Mouse (Mus musculus): ENCODE data around the gene Pithd1. TPM values are rescaled to one million over a fixed set of nuclear protein-coding genes. Genes with fewer than 3 reads are reported as not detected.

Gene Pithd1
- polyA plus RNA-seq, 1 experiment, result 56.1 TPM

DNA sequence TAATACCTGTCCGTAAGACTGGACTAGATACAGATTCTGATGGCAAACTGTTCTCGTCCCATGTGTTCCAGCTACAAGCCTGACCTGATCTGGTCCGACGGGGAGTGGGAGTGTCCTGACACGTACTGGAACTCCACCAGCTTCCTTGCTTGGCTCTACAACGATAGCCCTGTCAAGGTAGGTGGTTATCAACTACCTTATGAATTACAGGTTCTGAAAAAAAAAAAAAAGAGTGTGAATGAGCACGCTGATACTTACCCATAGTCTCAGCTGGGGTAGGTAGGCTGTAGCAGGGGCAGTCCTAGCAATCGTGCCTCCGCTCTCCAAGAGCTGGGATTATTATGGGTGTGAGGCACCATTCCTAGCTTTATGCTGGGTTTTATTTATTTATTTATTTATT lies 57.2 kb downstream of the Pithd1 start:
- Histone ChIP-seq H3K4me1 (ENCODE audit: control insufficient read depth, insufficient read depth, low read length) (no peaks in the 10 kb centered on the region; the same call in 1 of the 2 replicates), H3K36me3 (ENCODE audit: control insufficient read depth, insufficient read depth, low read length) (no peaks in the 10 kb centered on the region; the same call in 1 of the 2 replicates), H3K4me3 (ENCODE audit: control insufficient read depth, low read depth, low read length) (no peak overlapping the region), H3K27ac (ENCODE audit: control insufficient read depth, insufficient read depth, low read depth, low read length) (no peak overlapping the region), H3K27me3 (ENCODE audit: control insufficient read depth, insufficient read depth, low read length) (no peaks in the 10 kb centered on the region)
- TF ChIP-seq CTCF (IDR thresholded peaks at IDR 0.05; ENCODE audit: control insufficient read depth, insufficient read depth, insufficient replicate concordance, low read depth, low read length) (no peak), POLR2A (IDR thresholded peaks at IDR 0.05; ENCODE audit: control insufficient read depth, low read depth, low read length) (no peak)

DNA sequence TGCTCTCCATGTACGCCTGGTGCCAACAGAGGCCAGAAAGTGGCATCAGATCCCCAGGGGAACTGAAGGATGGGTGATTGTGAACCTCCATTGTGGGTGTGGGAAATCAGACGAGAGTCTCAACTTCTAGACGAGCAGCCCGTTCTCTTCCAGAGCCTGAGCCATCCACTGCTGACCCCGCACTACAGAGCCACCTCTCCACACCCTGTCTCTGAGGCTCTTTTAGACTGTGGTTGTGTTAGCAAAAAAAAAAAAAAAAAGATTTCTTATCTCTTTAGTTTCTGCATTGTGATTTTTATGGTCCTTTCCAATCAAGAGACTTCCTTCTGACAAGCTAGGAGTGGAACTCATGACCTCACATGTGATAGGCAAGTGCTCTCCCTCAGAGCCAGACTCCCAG lies 57.7 kb downstream of the Pithd1 start:
- TF ChIP-seq POLR2A (IDR thresholded peaks at IDR 0.05; ENCODE audit: control insufficient read depth, low read depth, low read length) (no peak), CTCF (IDR thresholded peaks at IDR 0.05; ENCODE audit: control insufficient read depth, insufficient read depth, insufficient replicate concordance, low read depth, low read length) (no peak)
- Histone ChIP-seq H3K27ac (ENCODE audit: control insufficient read depth, insufficient read depth, low read depth, low read length) (no peak overlapping the region), H3K36me3 (ENCODE audit: control insufficient read depth, insufficient read depth, low read length) (no peaks in the 10 kb centered on the region; the same call in 1 of the 2 replicates)

DNA sequence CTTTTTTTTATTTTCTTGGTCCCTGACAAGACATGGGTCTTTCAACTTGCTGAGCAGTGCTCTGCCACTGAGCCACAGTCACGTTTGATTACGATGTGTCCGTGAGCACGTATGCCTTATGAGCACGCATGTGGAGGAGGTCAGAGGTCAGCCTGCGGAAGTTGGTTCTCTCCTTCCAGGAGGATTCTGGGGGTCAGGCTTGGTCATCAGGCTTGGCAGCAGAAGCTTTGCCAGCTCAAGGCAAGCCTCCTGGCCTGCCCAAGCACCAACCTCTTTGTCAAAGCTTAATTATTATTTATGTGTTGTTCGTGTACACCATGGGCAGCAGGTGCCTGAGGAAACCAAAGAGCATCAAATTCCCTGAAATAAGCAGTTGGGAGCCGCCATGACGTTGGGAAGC lies 58.7 kb downstream of the Pithd1 start:
- Histone ChIP-seq H3K27ac (ENCODE audit: control insufficient read depth, insufficient read depth, low read depth, low read length) (no peak overlapping the region), H3K27me3 (ENCODE audit: control insufficient read depth, insufficient read depth, low read length) (no peaks in the 10 kb centered on the region), H3K4me3 (ENCODE audit: control insufficient read depth, low read depth, low read length) (no peak overlapping the region), H3K36me3 (ENCODE audit: control insufficient read depth, insufficient read depth, low read length) (no peaks in the 10 kb centered on the region; the same call in 1 of the 2 replicates), H3K4me1 (ENCODE audit: control insufficient read depth, insufficient read depth, low read length) (no peaks in the 10 kb centered on the region; the same call in 1 of the 2 replicates)
- TF ChIP-seq POLR2A (IDR thresholded peaks at IDR 0.05; ENCODE audit: control insufficient read depth, low read depth, low read length), result no peak
- no peak for TF ChIP-seq CTCF (IDR thresholded peaks at IDR 0.05; ENCODE audit: control insufficient read depth, insufficient read depth, insufficient replicate concordance, low read depth, low read length)

More for the DNA sequence above, 57.7 kb downstream of the Pithd1 start:
- H3K27me3 ChIP-seq (ENCODE audit: control insufficient read depth, insufficient read depth, low read length), result no peaks in the 10 kb centered on the region
- no peak overlapping the region for H3K4me3 ChIP-seq (ENCODE audit: control insufficient read depth, low read depth, low read length)
- no peaks in the 10 kb centered on the region; the same call in 1 of the 2 replicates for H3K4me1 ChIP-seq (ENCODE audit: control insufficient read depth, insufficient read depth, low read length)

DNA sequence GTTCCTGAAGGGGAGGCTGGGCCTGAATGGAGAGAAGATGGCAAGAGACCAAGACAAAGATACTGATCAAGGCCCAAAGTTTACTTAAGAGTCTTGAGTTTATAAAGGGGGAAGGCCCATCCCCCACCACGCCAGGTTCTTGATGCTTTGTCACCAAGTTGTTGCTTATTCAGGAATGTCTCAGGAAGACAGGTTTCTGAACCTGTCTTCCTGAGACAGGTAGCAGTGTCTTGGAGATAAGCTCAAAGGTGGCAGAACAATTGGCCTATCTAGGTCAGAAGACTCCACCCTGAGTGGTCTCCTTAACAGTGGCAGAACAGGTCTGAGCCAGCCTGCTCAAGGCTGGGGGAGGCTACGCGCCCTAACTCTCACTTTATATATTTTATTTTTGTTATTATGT lies 60.2 kb downstream of the Pithd1 start:
- Histone ChIP-seq H3K4me3 (ENCODE audit: control insufficient read depth, low read depth, low read length) (no peak overlapping the region), H3K4me1 (ENCODE audit: control insufficient read depth, insufficient read depth, low read length) (peaks cover under 1% of the 10 kb centered on the region), H3K36me3 (ENCODE audit: control insufficient read depth, insufficient read depth, low read length) (no peaks in the 10 kb centered on the region; the same call in 1 of the 2 replicates), H3K27me3 (ENCODE audit: control insufficient read depth, insufficient read depth, low read length) (no peaks in the 10 kb centered on the region), H3K27ac (ENCODE audit: control insufficient read depth, insufficient read depth, low read depth, low read length) (no peak overlapping the region)
- TF ChIP-seq POLR2A (IDR thresholded peaks at IDR 0.05; ENCODE audit: control insufficient read depth, low read depth, low read length) (no peak), CTCF (IDR thresholded peaks at IDR 0.05; ENCODE audit: control insufficient read depth, insufficient read depth, insufficient replicate concordance, low read depth, low read length) (no peak)

DNA sequence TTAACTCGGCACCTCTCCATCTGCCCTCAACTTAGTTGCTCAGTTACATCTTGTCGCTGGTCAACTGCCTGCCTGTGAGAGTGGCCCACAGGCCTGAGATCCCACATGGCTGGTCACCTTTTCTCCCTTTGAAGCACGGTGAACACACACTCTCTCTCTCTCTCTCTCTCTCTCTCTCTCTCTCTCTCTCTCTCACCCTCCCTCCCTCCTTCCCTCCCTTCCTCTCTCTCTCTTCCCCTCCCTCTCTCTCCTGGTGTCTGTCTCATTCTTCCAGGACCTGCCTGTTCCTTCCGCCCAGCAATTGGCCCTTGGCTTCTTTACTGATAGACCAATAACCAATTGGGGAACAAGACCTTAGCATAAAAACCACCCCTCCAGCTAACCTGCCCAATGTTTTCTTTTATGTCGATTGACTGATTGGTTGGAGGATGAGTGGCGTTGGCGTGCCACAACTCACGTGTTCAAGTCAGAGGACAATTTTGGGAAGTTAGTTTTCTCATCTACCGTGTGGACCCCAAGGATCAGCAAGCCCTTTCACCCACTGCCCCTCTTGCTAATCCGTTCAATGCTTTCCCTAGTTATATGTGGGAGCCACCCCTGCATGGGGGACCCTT lies 60.8 kb downstream of the Pithd1 start:
- Histone ChIP-seq H3K27me3 (ENCODE audit: control insufficient read depth, insufficient read depth, low read length) (no peaks in the 10 kb centered on the region), H3K36me3 (ENCODE audit: control insufficient read depth, insufficient read depth, low read length) (no peaks in the 10 kb centered on the region; the same call in 1 of the 2 replicates), H3K4me1 (ENCODE audit: control insufficient read depth, insufficient read depth, low read length) (peaks cover 6% of the 10 kb centered on the region), H3K4me3 (ENCODE audit: control insufficient read depth, low read depth, low read length) (no peak overlapping the region), H3K27ac (ENCODE audit: control insufficient read depth, insufficient read depth, low read depth, low read length) (no peak overlapping the region)
- TF ChIP-seq POLR2A (IDR thresholded peaks at IDR 0.05; ENCODE audit: control insufficient read depth, low read depth, low read length) (no peak), CTCF (IDR thresholded peaks at IDR 0.05; ENCODE audit: control insufficient read depth, insufficient read depth, insufficient replicate concordance, low read depth, low read length) (no peak)

Other genes starting within 250 kb of the Pithd1 start
- gene Myom3, start 227.5 kb downstream of the Pithd1 start, polyA plus RNA-seq (2012; rRNA removed), result 0.45 and 0.47 TPM in 2 replicates
- gene Srsf10, start 131.5 kb downstream of the Pithd1 start, polyA plus RNA-seq (2012; rRNA removed), result 72.8 and 76.8 TPM in 2 replicates
- 6.4 and 7.4 TPM in 2 replicates for gene Pnrc2, start 113.4 kb downstream of the Pithd1 start, polyA plus RNA-seq (2012; rRNA removed)
- gene Cnr2, start 91.9 kb downstream of the Pithd1 start, polyA plus RNA-seq (2012; rRNA removed), result 0.38 and 0.51 TPM in 2 replicates
- 76.9 and 84.0 TPM in 2 replicates for gene Fuca1, start 66.5 kb downstream of the Pithd1 start, polyA plus RNA-seq (2012; rRNA removed)
- gene Hmgcl, start 40.8 kb downstream of the Pithd1 start, polyA plus RNA-seq (2012; rRNA removed), result 10.2 and 11.6 TPM in 2 replicates
- 8.9 and 10.8 TPM in 2 replicates for gene Gale, start 23.5 kb downstream of the Pithd1 start, polyA plus RNA-seq (2012; rRNA removed)
- gene Lypla2, start 14.6 kb downstream of the Pithd1 start, polyA plus RNA-seq (2012; rRNA removed), result 24.6 and 26.7 TPM in 2 replicates
- 12.0 and 14.1 TPM in 2 replicates for gene Eloa, start 34.5 kb upstream of the Pithd1 start, polyA plus RNA-seq (2012; rRNA removed)
- 212 and 241 TPM in 2 replicates for gene Rpl11, start 66.2 kb upstream of the Pithd1 start, polyA plus RNA-seq (2012; rRNA removed)
- 8.0 and 16.8 TPM in 2 replicates for gene Id3, start 156.2 kb upstream of the Pithd1 start, polyA plus RNA-seq (2012; rRNA removed)
- gene E2f2, start 185.1 kb upstream of the Pithd1 start, polyA plus RNA-seq (2012; rRNA removed), result 0.58 and 1.0 TPM in 2 replicates
- 4.1 and 6.7 TPM in 2 replicates for gene Asap3, start 219.1 kb upstream of the Pithd1 start, polyA plus RNA-seq (2012; rRNA removed)